ENCODE assay signal across 7 mouse cellular contexts in genomic region chr8:86231994-86232393, GRCm38 (mm10).
DNase-seq lines count a peak whose midpoint lies in the region; ATAC-seq and TF ChIP-seq lines count a peak whose summit lies in the region.
"Not testable (repeated sequence)": the region's sequence is repeated elsewhere in the genome, so short reads cannot be mapped to it uniquely, and the experiment has no call there.

No protein-coding gene starts in this region.

- not testable (repeated sequence) for H3K4me1 ChIP-seq in heart, adult 2 months (ENCODE audit: control insufficient read depth, insufficient read depth, low read length); lung, embryonic 14.5 days (ENCODE audit: insufficient read depth); testis, adult 2 months (ENCODE audit: control insufficient read depth, insufficient read depth, low read length)

- not testable (repeated sequence) for H3K4me2 ChIP-seq in lung, embryonic 14.5 days

- not testable (repeated sequence) for TF ChIP-seq POLR2A in heart, adult 2 months (IDR thresholded peaks at IDR 0.05; ENCODE audit: insufficient read depth, low read depth, low read length); testis, adult 2 months (IDR thresholded peaks at IDR 0.05; ENCODE audit: control insufficient read depth, low read depth, low read length)

- not testable (repeated sequence) for H3K9ac ChIP-seq in heart, adult 2 months (ENCODE audit: low read depth, low read length); lung, embryonic 14.5 days

- H3K36me3 ChIP-seq in heart, adult 2 months (ENCODE audit: control insufficient read depth, insufficient read depth, low read length); lung, embryonic 14.5 days (ENCODE audit: insufficient read depth); testis, adult 2 months (ENCODE audit: control insufficient read depth, insufficient read depth, low read length): not testable (repeated sequence)

- intact Hi-C loops in heart, adult 2 months (cut with DNase I) = not testable (repeated sequence)

- TF ChIP-seq CTCF in heart, adult 2 months (IDR thresholded peaks at IDR 0.05) = 0 out of 2 replicates have a peak, but pooled peaks have one; percentile 18
- TF ChIP-seq CTCF in lung, embryonic 14.5 days (IDR thresholded peaks at IDR 0.05; ENCODE audit: low read depth) = peak; percentile 32
- TF ChIP-seq CTCF in testis, adult 2 months (IDR thresholded peaks at IDR 0.05; ENCODE audit: control insufficient read depth, insufficient read depth, insufficient replicate concordance, low read depth, low read length) = peak; percentile 15; the same call in 1 of the 2 replicates

- peak; percentile 13 for DNase-seq in NIH3T3 (ENCODE audit: low read depth)
- peak; percentile 8 for DNase-seq in cerebellum, adult 9-11 months
- DNase-seq in heart, adult 2 months; lung, embryonic 14.5 days: not testable (repeated sequence)
- peak; percentile 1 for DNase-seq in induced T-regulatory cell, adult 2 months (ENCODE audit: low read depth)
- DNase-seq in kidney, postnatal 4 days = peak; percentile 10 to 12

- ATAC-seq in lung, embryonic 14.5 days (ENCODE audit: insufficient read depth) = not testable (repeated sequence)

- H3K27ac ChIP-seq in heart, adult 2 months; lung, embryonic 14.5 days (ENCODE audit: low read depth); testis, adult 2 months (ENCODE audit: control insufficient read depth, insufficient read depth, low read depth, low read length): not testable (repeated sequence)

- 75% methylated on average over 6 of the region's 6 CpGs for WGBS in heart, adult 2 months
- 75% methylated on average over 6 of the region's 6 CpGs for WGBS in lung, embryonic 14.5 days

- H3K79me2 ChIP-seq in heart, adult 2 months (replicated peaks; ENCODE audit: control insufficient read depth, insufficient read depth, low read length) = not testable (repeated sequence)

- not testable (repeated sequence) for H3K27me3 ChIP-seq in heart, adult 2 months (ENCODE audit: control insufficient read depth, insufficient read depth, low read length); lung, embryonic 14.5 days (ENCODE audit: insufficient read depth, low read length); testis, adult 2 months (ENCODE audit: control insufficient read depth, insufficient read depth, low read length)

- not testable (repeated sequence) for H3K9me3 ChIP-seq in lung, embryonic 14.5 days (ENCODE audit: low read depth, low read length)

- not testable (repeated sequence) for TF ChIP-seq EP300 in heart, adult 2 months (IDR thresholded peaks at IDR 0.05; ENCODE audit: insufficient read depth, low read depth, low read length)

- H3K4me3 ChIP-seq in heart, adult 2 months; lung, embryonic 14.5 days (ENCODE audit: low read depth, low read length); testis, adult 2 months (ENCODE audit: control insufficient read depth, low read depth, low read length): not testable (repeated sequence)
